Mouse (Mus musculus) liver, embryonic 14.5 days (tissue): ENCODE data around the gene Hexa.

ENCODE experiments used
- CTCF ChIP-seq: IDR thresholded peaks from 2 replicates; pipeline ENCODE4 v1.5.1; 2016; ENCODE audit warnings: antibody characterized with exemption, low read depth, control low read depth
- EP300 ChIP-seq: IDR thresholded peaks from 2 replicates; pipeline ENCODE4 v1.6.1; 2016; ENCODE audit warnings: antibody characterized with exemption, low read depth

- TF ChIP-seq CTCF, result no peak
- no peak for TF ChIP-seq EP300
Observed at GRCm38 (mm10) chr9:59553719-59554118, 14.4 kb downstream of the Hexa start.
